In the genomic region with DNA sequence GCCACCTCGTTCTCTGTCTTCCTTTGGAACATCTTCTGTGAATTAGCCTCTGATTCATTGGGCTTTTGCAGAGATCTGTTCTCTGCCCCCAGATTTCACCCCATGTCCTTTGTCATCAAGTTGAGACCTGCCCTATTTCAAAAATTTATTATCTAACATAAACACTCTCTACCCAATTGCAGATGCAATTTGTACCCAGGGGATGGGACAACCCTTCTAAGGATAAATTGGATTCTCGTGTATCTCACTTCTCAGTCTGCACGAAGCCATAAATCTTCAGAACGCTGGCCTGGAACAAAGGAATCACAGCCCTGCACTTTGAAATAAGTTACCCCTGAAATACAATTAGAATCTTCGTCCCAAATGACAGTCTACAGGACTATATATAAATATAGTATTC, we compare ENCODE assay signal across 16 mouse cellular contexts.
"Had no signal": no experiment of that assay in that cellular context is flagged by ENCODE, and none has a peak within 500 bp of the region (broad histone marks: within the 10 kb centered on the region; RNA-seq: fewer than 3 reads in every experiment).

No protein-coding gene starts in this region.

- H3K27me3 ChIP-seq: liver, embryonic 13.5 days; liver, embryonic 15.5 days; lung, embryonic 15.5 days; midbrain, embryonic 13.5 days; midbrain, embryonic 15.5 days had no signal

- ATAC-seq: liver, postnatal 0 days; lung, postnatal 0 days; midbrain, embryonic 13.5 days; midbrain, embryonic 15.5 days had no signal

- H3K4me2 ChIP-seq: liver, embryonic 11.5 days; liver, embryonic 13.5 days; liver, embryonic 15.5 days; lung, embryonic 15.5 days; midbrain, embryonic 11.5 days; midbrain, embryonic 13.5 days; midbrain, embryonic 15.5 days had no signal

- H3K4me1 ChIP-seq: liver, embryonic 13.5 days; liver, embryonic 15.5 days; lung, embryonic 15.5 days; midbrain, embryonic 13.5 days; midbrain, embryonic 15.5 days had no signal

- H3K36me3 ChIP-seq: liver, embryonic 13.5 days; liver, embryonic 15.5 days; lung, embryonic 15.5 days; midbrain, embryonic 13.5 days; midbrain, embryonic 15.5 days had no signal

- H3K9me3 ChIP-seq: liver, embryonic 13.5 days; liver, embryonic 15.5 days; lung, embryonic 15.5 days; midbrain, embryonic 13.5 days; midbrain, embryonic 15.5 days had no signal

- H3K9ac ChIP-seq: liver, embryonic 13.5 days; liver, embryonic 15.5 days; liver, postnatal 0 days; lung, embryonic 15.5 days; midbrain, embryonic 13.5 days; midbrain, embryonic 15.5 days had no signal

- DNase-seq: liver, embryonic 13.5 days; liver, postnatal 0 days; lung, adult 2 months; lung, postnatal 14 days; lung, postnatal 36 days; right cerebral cortex, postnatal 14 days; thymus, adult 18-20 months; thymus, postnatal 14 days; thymus, postnatal 36 days had no signal

- H3K4me3 ChIP-seq: liver, embryonic 13.5 days; liver, embryonic 15.5 days; lung, embryonic 15.5 days; midbrain, embryonic 13.5 days; midbrain, embryonic 15.5 days had no signal

- H3K27ac ChIP-seq: liver, embryonic 13.5 days; liver, embryonic 15.5 days; lung, embryonic 15.5 days; midbrain, embryonic 13.5 days; midbrain, embryonic 15.5 days had no signal
